Mouse (Mus musculus) myocyte (in vitro differentiated cells): ENCODE data around the gene Skint8. TPM values are rescaled to one million over a fixed set of nuclear protein-coding genes. Genes with fewer than 3 reads are reported as not detected.
"Not testable (repeated sequence)": the region's sequence is repeated elsewhere in the genome, so short reads cannot be mapped to it uniquely, and the experiment has no call there.

ENCODE experiments used
- H3K27me3 ChIP-seq: one replicate; pipeline ENCODE4 v1.6.1; 2011; ENCODE audit not compliant: control insufficient read depth, insufficient read depth, insufficient read length
- H3K36me3 ChIP-seq: one replicate; pipeline ENCODE4 v1.6.1; 2011; ENCODE audit not compliant: control insufficient read depth, insufficient read depth
- H3K4me2 ChIP-seq: one replicate; pipeline ENCODE4 v1.6.1; 2011; ENCODE audit warnings: low read depth, control low read depth
- H3K4me3 ChIP-seq: one replicate; pipeline ENCODE4 v1.5.1; 2011; ENCODE audit warnings: mild to moderate bottlenecking, control low read depth, moderate library complexity
- H3K79me2 ChIP-seq: one replicate; pipeline ENCODE4 v1.6.1; 2011; ENCODE audit not compliant: control insufficient read depth, insufficient read depth
- H3ac ChIP-seq: one replicate; pipeline ENCODE4 v1.6.1; 2011; ENCODE audit not compliant: control insufficient read depth, insufficient read length
- CEBPB ChIP-seq: IDR thresholded peaks from 2 replicates; pipeline ENCODE4 v1.6.1; 2011; ENCODE audit warnings: mild to moderate bottlenecking, moderate library complexity; ENCODE audit not compliant: poor library complexity, insufficient read depth, severe bottlenecking
- E2F4 ChIP-seq: IDR thresholded peaks from one replicate; pipeline ENCODE4 v1.6.1; 2011; ENCODE audit warnings: mild to moderate bottlenecking, control low read depth, moderate library complexity; ENCODE audit not compliant: insufficient read depth
- MAX ChIP-seq: IDR thresholded peaks from one replicate; pipeline ENCODE4 v1.6.1; 2011; ENCODE audit warnings: low read depth, mild to moderate bottlenecking, control low read depth
- MYOD1 ChIP-seq, 3 experiments: IDR thresholded peaks; one replicate each; pipeline ENCODE4 v1.6.1; 2011; ENCODE audit warnings: control low read depth in 2 of 3, low read depth in 2 of 3, mild to moderate bottlenecking in 2 of 3, moderate library complexity in 1 of 3; ENCODE audit not compliant: insufficient read length in 2 of 3, control insufficient read depth in 1 of 3
- MYOG ChIP-seq, 3 experiments: IDR thresholded peaks; one replicate each; pipeline ENCODE4 v1.6.1; 2011; ENCODE audit warnings: control low read depth in 2 of 3, low read depth in 2 of 3, mild to moderate bottlenecking in 2 of 3; ENCODE audit not compliant: insufficient read length in 2 of 3, control insufficient read depth in 1 of 3, insufficient read depth in 1 of 3
- POLR2A ChIP-seq: IDR thresholded peaks from one replicate; pipeline ENCODE4 v1.6.1; 2011; ENCODE audit warnings: low read depth, mild to moderate bottlenecking, control low read depth, moderate library complexity; ENCODE audit not compliant: insufficient read length
- POLR2AphosphoS2 ChIP-seq: IDR thresholded peaks from one replicate; pipeline ENCODE4 v1.6.1; 2011; ENCODE audit warnings: low read depth, control low read depth; ENCODE audit not compliant: insufficient read length
- REST ChIP-seq: IDR thresholded peaks from one replicate; pipeline ENCODE4 v1.6.1; 2011; ENCODE audit warnings: mild to moderate bottlenecking, control low read depth, moderate library complexity; ENCODE audit not compliant: insufficient read depth, insufficient read length
- SRF ChIP-seq: IDR thresholded peaks from one replicate; pipeline ENCODE4 v1.6.1; 2011; ENCODE audit warnings: low read depth; ENCODE audit not compliant: control insufficient read depth, insufficient read length
- TCF12 ChIP-seq: IDR thresholded peaks from one replicate; pipeline ENCODE4 v1.6.1; 2011; ENCODE audit warnings: mild to moderate bottlenecking, control low read depth; ENCODE audit not compliant: poor library complexity, insufficient read depth, severe bottlenecking
- TCF3 ChIP-seq: IDR thresholded peaks from one replicate; pipeline ENCODE4 v1.6.1; 2011; ENCODE audit warnings: low read depth, control low read depth; ENCODE audit not compliant: insufficient read length
- USF1 ChIP-seq: IDR thresholded peaks from one replicate; pipeline ENCODE4 v1.6.1; 2011; ENCODE audit warnings: low read depth, mild to moderate bottlenecking, control low read depth, moderate library complexity
- polyA plus RNA-seq: library from polyadenylated mRNA; unstranded; fragments of >200 nt; fragmentation: generic; extraction: Trizol; gene quantifications from one replicate; pipeline ENCODE4 v1.2.1, GENCODE M21; 2012; ENCODE audit warnings: missing spikeins

Gene Skint8
- polyA plus RNA-seq, 1 experiment = not detected

GRCm38 (mm10) chr4:111892138-111892537 lies 27.1 kb upstream of the Skint8 start:
- no peaks in the 10 kb centered on the region for H3K79me2 ChIP-seq
- H3K36me3 ChIP-seq = no peaks in the 10 kb centered on the region
- TF ChIP-seq REST (no peak), TCF12 (no peak), USF1 (no peak), MYOG (IDR thresholded peaks at IDR 0.05; ENCODE audit: control insufficient read depth in 1 of 3, insufficient read depth in 1 of 3, insufficient read length in 2 of 3, low read depth in 2 of 3) (no peak)
- no peak overlapping the region for H3K4me3 ChIP-seq
- no peaks in the 10 kb centered on the region for H3K27me3 ChIP-seq
- H3ac ChIP-seq = no peak overlapping the region
- no peak overlapping the region for H3K4me2 ChIP-seq

GRCm38 (mm10) chr4:111897755-111898154 lies 21.4 kb upstream of the Skint8 start:
- H3ac ChIP-seq = no peak overlapping the region
- H3K36me3 ChIP-seq = no peaks in the 10 kb centered on the region
- H3K27me3 ChIP-seq = no peaks in the 10 kb centered on the region
- H3K4me3 ChIP-seq = no peak overlapping the region
- H3K79me2 ChIP-seq = no peaks in the 10 kb centered on the region
- no peak overlapping the region for H3K4me2 ChIP-seq
- TF ChIP-seq TCF12 = no peak

GRCm38 (mm10) chr4:111898566-111898965 lies 20.6 kb upstream of the Skint8 start:
- no peak for TF ChIP-seq E2F4
- no peak for TF ChIP-seq MAX
- no peak for TF ChIP-seq USF1
- TF ChIP-seq CEBPB = no peak
- no peak for TF ChIP-seq REST
- TF ChIP-seq TCF12 = no peak
- no peak for TF ChIP-seq MYOD1 (IDR thresholded peaks at IDR 0.05; ENCODE audit: control insufficient read depth in 1 of 3, insufficient read length in 2 of 3, low read depth in 2 of 3)
- no peak for TF ChIP-seq POLR2A
- no peak for TF ChIP-seq SRF
- TF ChIP-seq POLR2AphosphoS2 = no peak
- Histone ChIP-seq H3K36me3 (no peaks in the 10 kb centered on the region), H3K4me2 (no peak overlapping the region), H3ac (no peak overlapping the region), H3K4me3 (no peak overlapping the region), H3K27me3 (no peaks in the 10 kb centered on the region), H3K79me2 (no peaks in the 10 kb centered on the region)

GRCm38 (mm10) chr4:111900491-111900890 lies 18.7 kb upstream of the Skint8 start:
- not testable (repeated sequence) for H3K27me3 ChIP-seq, H3K79me2 ChIP-seq, H3K4me2 ChIP-seq, H3ac ChIP-seq, H3K36me3 ChIP-seq, H3K4me3 ChIP-seq

GRCm38 (mm10) chr4:111901473-111901872 lies 17.7 kb upstream of the Skint8 start:
- TF ChIP-seq SRF = no peak
- no peak for TF ChIP-seq E2F4
- TF ChIP-seq POLR2A = no peak
- no peak for TF ChIP-seq REST
- no peak for TF ChIP-seq CEBPB
- no peak for TF ChIP-seq MYOG (IDR thresholded peaks at IDR 0.05; ENCODE audit: control insufficient read depth in 1 of 3, insufficient read depth in 1 of 3, insufficient read length in 2 of 3, low read depth in 2 of 3)
- TF ChIP-seq TCF12 = no peak
- no peak for TF ChIP-seq MYOD1 (IDR thresholded peaks at IDR 0.05; ENCODE audit: control insufficient read depth in 1 of 3, insufficient read length in 2 of 3, low read depth in 2 of 3)
- TF ChIP-seq MAX = no peak
- TF ChIP-seq TCF3 = no peak
- TF ChIP-seq POLR2AphosphoS2 = no peak
- TF ChIP-seq USF1 = no peak
- Histone ChIP-seq H3K4me3 (no peak overlapping the region), H3K79me2 (no peaks in the 10 kb centered on the region), H3K36me3 (no peaks in the 10 kb centered on the region), H3K4me2 (no peak overlapping the region), H3K27me3 (no peaks in the 10 kb centered on the region), H3ac (no peak overlapping the region)

- TF ChIP-seq MAX (no peak), POLR2AphosphoS2 (no peak), MYOD1 (IDR thresholded peaks at IDR 0.05; ENCODE audit: control insufficient read depth in 1 of 3, insufficient read length in 2 of 3, low read depth in 2 of 3) (no peak), REST (no peak), MYOG (IDR thresholded peaks at IDR 0.05; ENCODE audit: control insufficient read depth in 1 of 3, insufficient read depth in 1 of 3, insufficient read length in 2 of 3, low read depth in 2 of 3) (no peak), SRF (no peak), POLR2A (no peak), TCF12 (no peak), USF1 (no peak), CEBPB (no peak), TCF3 (no peak), E2F4 (no peak)
- H3K79me2 ChIP-seq = no peaks in the 10 kb centered on the region
Measured at GRCm38 (mm10) chr4:111902775-111903174, 16.4 kb upstream of the Skint8 start, which contains the start of gene Slc5a9. TSS of gene Slc5a9 (minus strand) at chr4:111902918.

More at GRCm38 (mm10) chr4:111902775-111903174, 16.4 kb upstream of the Skint8 start, which contains the start of gene Slc5a9:
- Histone ChIP-seq H3K27me3 (no peaks in the 10 kb centered on the region), H3ac (no peak within 1 kb of the TSS), H3K36me3 (no peaks in the 10 kb centered on the region), H3K4me2 (no peak within 1 kb of the TSS), H3K4me3 (no peak within 1 kb of the TSS)
